Mouse (Mus musculus) left cerebral cortex, adult 18-20 months (tissue): Measurements from ENCODE around the gene Il1f8. TPM values are rescaled to one million over a fixed set of nuclear protein-coding genes. Genes with fewer than 3 reads are reported as not detected.
"Not testable (repeated sequence)": the region's sequence is repeated elsewhere in the genome, so short reads cannot be mapped to it uniquely, and the experiment has no call there.

ENCODE experiments used
- DNase-seq, 2 experiments: peaks; one replicate each; pipeline ENCODE4 v3.0.0; 2021 to 2022; ENCODE audit warnings: low spot score in 2 of 2, mixed read lengths in 1 of 2
- long read RNA-seq, 2 experiments: library from polyadenylated mRNA; stranded (forward); transcript quantifications; one replicate each; pipeline ENCODE4 v2.0.0; 2021
- total RNA-seq, 2 experiments: library from RNA; stranded (reverse); gene quantifications; 2 replicates each; pipeline ENCODE4 v1.2.3; 2021

Il1f8 gene
- total RNA-seq = not detected
- long read RNA-seq, experiment 1 = 0 reads
- long read RNA-seq, experiment 2 = 0 reads

DNA sequence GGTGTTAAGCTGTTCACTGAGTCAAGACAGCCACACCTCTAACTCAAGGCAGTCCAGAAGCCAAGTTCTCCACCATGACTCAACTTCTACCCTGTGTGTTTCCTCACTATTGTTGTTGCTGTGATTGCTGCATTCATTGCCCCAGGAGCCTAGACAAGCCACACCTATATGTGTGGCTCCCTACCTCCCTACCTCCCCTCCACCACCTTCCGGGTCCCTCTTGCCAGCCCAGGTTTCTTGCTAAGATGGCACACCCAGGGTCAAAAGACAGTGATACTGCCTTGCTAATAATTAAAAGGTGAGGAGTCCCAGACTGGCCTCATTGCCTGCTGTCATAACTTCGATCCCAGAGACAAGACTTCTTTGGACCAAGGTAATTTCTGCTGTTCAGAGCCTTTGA, at the start of gene Il1f8:
Il1f8 (plus strand) TSS at position 301 of the 400 bp plus-strand sequence.
- DNase-seq = no peak

DNA sequence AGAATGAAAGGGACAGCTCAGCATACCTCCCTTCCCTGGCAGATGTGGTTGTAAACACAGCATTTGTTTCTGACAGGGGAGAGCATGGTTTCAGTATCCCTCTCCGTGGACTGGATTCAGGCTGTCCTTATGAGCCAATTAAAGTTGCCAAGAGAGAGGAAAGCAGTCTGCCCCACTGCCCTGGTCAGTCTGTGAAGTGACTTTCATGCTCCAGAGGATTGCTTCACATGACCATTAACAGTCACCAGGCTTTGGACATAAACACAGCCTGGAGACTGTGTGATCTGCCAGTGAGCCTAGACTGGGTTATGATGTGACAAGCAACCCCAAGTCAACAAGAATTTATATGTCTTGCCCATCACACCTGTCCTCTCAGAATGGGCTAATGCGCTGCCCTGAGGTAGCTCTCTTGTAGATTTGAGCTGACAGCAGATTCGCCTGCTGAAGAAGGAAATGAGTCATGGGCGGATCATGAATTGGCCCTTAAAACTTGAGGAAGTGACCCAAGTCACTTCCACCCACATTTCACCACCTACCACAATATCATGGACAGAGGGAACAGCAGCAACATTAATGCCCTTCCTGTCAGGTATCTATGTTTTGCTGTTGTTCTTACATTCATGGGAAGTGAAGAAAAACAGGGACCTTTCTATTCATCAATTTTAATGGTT, 49.2 kb upstream of the Il1f8 start:
- no peak for DNase-seq

DNA sequence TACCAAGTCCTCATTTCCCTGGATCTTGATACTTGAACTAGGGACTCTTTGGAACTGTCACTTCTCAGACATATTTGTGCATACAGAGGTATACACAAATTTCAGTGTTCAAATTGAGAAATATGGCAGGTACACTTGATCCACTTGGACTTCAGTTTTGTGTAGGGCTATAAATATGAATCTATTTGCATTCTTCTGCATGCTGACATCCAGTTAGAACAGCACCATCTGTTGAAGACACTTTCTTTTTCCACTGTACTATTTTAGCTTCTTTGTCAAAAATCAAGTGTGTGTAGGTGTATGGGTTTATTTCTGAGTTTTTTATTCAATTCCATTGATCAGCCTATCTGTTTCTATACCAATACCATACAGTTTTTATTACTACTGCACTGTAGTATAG, 43.9 kb upstream of the Il1f8 start:
- no peak for DNase-seq

DNA sequence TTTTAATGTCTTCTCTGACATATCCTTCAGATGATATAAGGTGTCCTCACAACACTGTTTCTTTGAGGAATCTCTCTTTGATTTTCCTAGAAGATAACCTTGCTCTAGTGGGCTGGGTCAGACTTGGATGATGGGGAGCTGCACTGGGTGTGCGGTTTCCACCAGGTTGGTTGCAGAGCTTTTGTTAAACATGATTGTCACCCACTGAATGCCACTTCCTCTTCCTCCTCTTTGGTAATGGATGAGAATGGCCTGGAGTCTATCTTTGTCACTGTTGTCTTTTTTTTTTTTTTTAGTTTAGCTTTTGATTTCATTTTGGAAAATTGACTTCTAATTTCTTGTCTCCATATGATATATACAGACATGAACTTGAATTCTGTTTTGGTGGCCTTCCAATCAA, 18.6 kb upstream of the Il1f8 start:
- no peak for DNase-seq

GRCm38 (mm10) chr2:24181683-24182331, 28.8 kb downstream of the Il1f8 start:
- DNase-seq = peak; percentile 36 to 48

DNA sequence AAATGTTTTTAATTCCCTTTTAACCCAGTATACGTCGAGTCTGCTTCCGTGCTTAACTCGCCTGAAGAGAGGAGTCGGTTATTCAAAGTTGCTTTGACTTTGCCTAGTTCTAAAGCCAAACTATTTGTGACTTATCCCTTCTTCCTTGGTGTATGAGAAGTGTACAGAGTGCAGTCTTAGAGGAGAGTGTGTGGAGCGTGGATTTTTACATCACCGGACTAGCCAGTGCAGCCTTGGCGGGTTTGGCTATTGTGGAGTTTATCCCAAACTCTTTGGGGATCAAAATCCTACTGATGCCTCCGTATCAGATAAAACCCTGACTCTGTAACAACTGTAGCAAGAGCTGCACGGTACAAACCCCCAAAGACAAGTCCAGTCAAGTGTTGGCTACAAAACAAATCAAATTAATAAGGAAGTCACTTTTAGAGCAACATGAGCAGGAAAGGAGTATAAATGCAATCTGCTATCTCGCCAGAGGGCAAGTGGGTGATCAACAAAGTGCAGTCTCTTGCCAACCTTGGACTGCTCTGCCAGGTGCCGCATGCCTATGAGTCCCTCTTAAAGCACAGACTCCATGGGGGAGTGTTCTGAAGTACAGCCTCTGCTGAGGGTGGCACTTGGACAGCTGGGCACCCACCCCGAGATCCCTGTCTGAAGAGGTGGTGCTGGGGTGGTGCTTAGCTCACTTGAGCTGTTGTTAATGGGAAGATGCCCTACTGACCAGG, 29.6 kb downstream of the Il1f8 start:
- DNase-seq = not testable (repeated sequence)

DNA sequence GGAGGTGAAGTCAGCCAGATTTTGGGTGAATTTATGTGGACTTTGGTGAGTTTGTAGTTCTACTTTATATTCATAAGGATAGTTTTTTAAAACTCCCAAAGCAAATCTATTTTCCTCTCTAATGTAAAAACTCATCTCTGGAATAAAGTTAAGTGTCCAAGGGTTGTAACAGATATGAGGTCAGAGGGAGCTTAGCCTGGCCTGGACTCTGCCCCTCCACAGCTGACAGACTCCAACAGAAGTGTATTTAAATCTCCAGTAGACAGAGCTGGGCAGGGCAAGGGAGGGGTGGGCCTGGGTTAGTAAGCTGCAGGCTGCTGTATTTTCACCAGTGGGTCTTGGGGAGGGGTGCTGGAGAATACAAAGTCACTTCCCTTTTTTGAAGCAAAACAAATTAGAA, 31.1 kb downstream of the Il1f8 start:
- not testable (repeated sequence) for DNase-seq

- no peak for DNase-seq
Measured at GRCm38 (mm10) chr2:24186176-24186575, 33.2 kb downstream of the Il1f8 start, which contains the start of gene Il1f9. TSS of gene Il1f9 (plus strand) at chr2:24186476.

DNA sequence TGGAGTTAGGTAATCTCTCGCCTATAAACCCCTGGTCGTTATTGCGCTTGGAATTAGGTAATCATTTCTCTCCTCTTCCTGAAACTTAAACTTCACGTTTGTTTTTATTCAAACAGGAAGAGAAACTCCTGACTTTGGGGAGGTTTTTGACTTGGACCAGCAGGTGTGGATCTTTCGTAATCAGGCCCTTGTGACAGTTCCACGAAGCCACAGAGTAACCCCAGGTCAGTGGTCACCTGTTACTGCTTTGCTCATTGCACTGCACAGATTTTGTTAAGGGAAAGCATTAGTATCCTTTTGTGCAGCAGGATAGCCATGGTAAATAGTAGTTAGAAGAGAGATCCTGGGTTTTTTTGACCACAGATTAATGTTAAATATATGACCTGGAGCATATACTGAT, 34.6 kb downstream of the Il1f8 start:
- DNase-seq = no peak

DNA sequence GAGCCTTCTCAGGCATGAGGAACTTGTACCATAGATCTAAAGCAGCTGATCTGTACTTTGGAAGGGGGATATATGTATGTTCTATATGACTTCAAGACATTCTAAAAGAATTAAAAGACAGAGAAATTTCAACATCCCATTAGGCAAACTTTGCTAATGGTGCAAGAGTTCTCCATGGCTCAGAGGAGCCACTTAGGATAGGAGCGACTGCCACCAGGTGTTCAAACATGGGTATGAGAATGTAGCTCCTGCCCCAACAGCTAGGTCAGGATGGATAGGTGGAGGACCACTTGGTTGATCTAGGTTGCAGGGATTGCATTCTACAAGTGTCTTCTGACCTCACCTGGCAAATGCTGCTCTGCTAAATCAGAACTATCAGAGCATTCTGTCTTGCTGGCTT, 35.2 kb downstream of the Il1f8 start:
- no peak for DNase-seq

Other genes starting within 250 kb of the Il1f8 start
- gene Hnmt, start 103.8 kb upstream of the Il1f8 start, total RNA-seq = 10 to 100 TPM; 23.1 to 23.5 TPM
- not detected for gene Tbpl2, start 56.6 kb upstream of the Il1f8 start, total RNA-seq
- gene Il1f9, start 33.3 kb downstream of the Il1f8 start, total RNA-seq = not detected
- not detected for gene Il1f6, start 62.3 kb downstream of the Il1f8 start, total RNA-seq
- not detected for gene Il1f5, start 123.8 kb downstream of the Il1f8 start, total RNA-seq
- gene Il1f10, start 138.0 kb downstream of the Il1f8 start, total RNA-seq = not detected
- not detected for gene Il1rn, start 183.7 kb downstream of the Il1f8 start, total RNA-seq
- gene Psd4, start 214.4 kb downstream of the Il1f8 start, total RNA-seq = 1 to 10 TPM in 1 of 2 experiments, under 1 TPM in 1; 0.56 to 1.0 TPM